Mouse (Mus musculus) liver, postnatal 0 days (tissue): Measurements from ENCODE around the gene Cadm4. TPM values are rescaled to one million over a fixed set of nuclear protein-coding genes. Genes with fewer than 3 reads are reported as not detected.
A peak's percentile ranks its signal among the peaks of the same experiment; 100 is the strongest.
"Not testable (repeated sequence)": the region's sequence is repeated elsewhere in the genome, so short reads cannot be mapped to it uniquely, and the experiment has no call there.

Experiments
- ATAC-seq: fragments of 200-750 bp; cut with Nextera tagmentation; 2 replicates; pipeline ENCODE4 v1.8.0; 2017; ENCODE audit warnings: mild to moderate bottlenecking, moderate library complexity
- DNase-seq: peaks from one replicate; pipeline ENCODE4 v3.0.0-alpha.2; 2016
- H3K27ac ChIP-seq: fragments of 300-500 bp; sonication (generic); 2 replicates; pipeline ENCODE4 v1.5.1; 2014; ENCODE audit warnings: antibody characterized with exemption, moderate library complexity, mild to moderate bottlenecking, low read depth
- H3K27me3 ChIP-seq: fragments of 300-500 bp; sonication (generic); 2 replicates; pipeline ENCODE4 v1.6.1; 2014; ENCODE audit warnings: low read length, control low read depth, mixed read lengths; ENCODE audit not compliant: insufficient read depth
- H3K36me3 ChIP-seq: fragments of 300-500 bp; sonication (generic); replicated peaks from 2 replicates; pipeline ENCODE4 v1.6.1; 2014; ENCODE audit warnings: mild to moderate bottlenecking, control low read depth, low read length, moderate library complexity, mixed read lengths; ENCODE audit not compliant: insufficient read depth
- H3K4me1 ChIP-seq: fragments of 300-500 bp; sonication (generic); 2 replicates; pipeline ENCODE4 v1.6.1; 2014; ENCODE audit warnings: antibody characterized with exemption, mild to moderate bottlenecking, control low read depth; ENCODE audit not compliant: insufficient read depth
- H3K4me2 ChIP-seq: fragments of 300-500 bp; sonication (generic); 2 replicates; pipeline ENCODE4 v1.6.1; 2014; ENCODE audit warnings: low read depth, mild to moderate bottlenecking, low read length, moderate library complexity, mixed read lengths
- H3K4me3 ChIP-seq: fragments of 300-500 bp; sonication (generic); 2 replicates; pipeline ENCODE4 v1.5.1; 2014; ENCODE audit warnings: low read depth, low read length
- H3K9ac ChIP-seq: fragments of 300-500 bp; sonication (generic); replicated peaks from 2 replicates; pipeline ENCODE4 v1.6.1; 2014; ENCODE audit warnings: mild to moderate bottlenecking, moderate library complexity
- H3K9me3 ChIP-seq: fragments of 300-500 bp; sonication (generic); 2 replicates; pipeline ENCODE4 v1.6.1; 2016; ENCODE audit warnings: mild to moderate bottlenecking, control low read depth, low read length, mixed read lengths
- CTCF ChIP-seq: sonication (generic); IDR thresholded peaks from 2 replicates; pipeline ENCODE4 v1.5.1; 2016; ENCODE audit warnings: antibody characterized with exemption, low read depth
- EP300 ChIP-seq: IDR thresholded peaks from 2 replicates; pipeline ENCODE4 v1.6.1; 2016; ENCODE audit warnings: antibody characterized with exemption, low read depth, mild to moderate bottlenecking
- WGBS: fragments of 180-500 bp; shearing (Covaris S2); extraction: QIAGEN DNeasy Blood & Tissue Kit; methylation state at CpG from one replicate; pipeline ENCODE4 v1.1.7; 2014; ENCODE audit not compliant: insufficient replicate concordance; 5-methylcytosine and 5-hydroxymethylcytosine counted together
- polyA plus RNA-seq: library from polyadenylated mRNA; unstranded; fragments of >200 nt; fragmentation: Nextera tagmentation; extraction: Ambion mirVana; gene quantifications from 2 replicates; pipeline ENCODE4 v1.2.1, GENCODE M21; 2015

The Cadm4 gene
- polyA plus RNA-seq, 1 experiment from 2014 or later = 0.46 TPM

- WGBS = 86% methylated on average over 7 of the region's 7 CpGs
- DNase-seq (no peak), ATAC-seq (no peak)
- H3K4me2 ChIP-seq = no peak within 1 kb of the TSS
- no peak within 1 kb of the TSS for H3K9ac ChIP-seq
- no peaks in the 10 kb centered on the region for H3K4me1 ChIP-seq
- no peak within 1 kb of the TSS for H3K27ac ChIP-seq
- no peaks in the 10 kb centered on the region for H3K9me3 ChIP-seq
- no peak within 1 kb of the TSS for H3K4me3 ChIP-seq
- TF ChIP-seq CTCF (no peak), EP300 (no peak)
- H3K27me3 ChIP-seq = no peaks in the 10 kb centered on the region
- H3K36me3 ChIP-seq = no peaks in the 10 kb centered on the region; the same call in 1 of the 2 replicates
Observed at GRCm38 (mm10) chr7:24512355-24512754, 30.5 kb downstream of the Cadm4 start, which contains the start of gene AC161166.1. Gene AC161166.1, minus strand, starts transcription at chr7:24512455.

- not testable (repeated sequence) for H3K9me3 ChIP-seq, H3K4me1 ChIP-seq, H3K4me2 ChIP-seq, DNase-seq, H3K27me3 ChIP-seq, H3K9ac ChIP-seq, ATAC-seq, H3K4me3 ChIP-seq, H3K27ac ChIP-seq, H3K36me3 ChIP-seq
- peak; percentile 43 for TF ChIP-seq CTCF
- WGBS = 69% methylated on average over 8 of the region's 8 CpGs
Observed at GRCm38 (mm10) chr7:24516319-24516718, 34.5 kb downstream of the Cadm4 start.

- 76% methylated on average over 5 of the region's 5 CpGs for WGBS
- Histone ChIP-seq H3K27me3 (no peaks in the 10 kb centered on the region), H3K4me3 (no peak overlapping the region), H3K9ac (no peak overlapping the region), H3K9me3 (no peaks in the 10 kb centered on the region), H3K4me2 (no peak overlapping the region), H3K27ac (no peak overlapping the region), H3K36me3 (no peaks in the 10 kb centered on the region; the same call in 1 of the 2 replicates), H3K4me1 (no peaks in the 10 kb centered on the region)
- TF ChIP-seq EP300 (no peak), CTCF (no peak)
- DNase-seq = no peak
- ATAC-seq = no peak
Observed at GRCm38 (mm10) chr7:24517077-24517476, 35.3 kb downstream of the Cadm4 start.

GRCm38 (mm10) chr7:24517654-24518053, 35.8 kb downstream of the Cadm4 start:
- Histone ChIP-seq H3K36me3 (no peaks in the 10 kb centered on the region; the same call in 1 of the 2 replicates), H3K4me2 (no peak overlapping the region), H3K9me3 (no peaks in the 10 kb centered on the region), H3K4me1 (no peaks in the 10 kb centered on the region), H3K4me3 (no peak overlapping the region), H3K9ac (no peak overlapping the region), H3K27ac (no peak overlapping the region), H3K27me3 (no peaks in the 10 kb centered on the region)
- 74% methylated on average over 6 of the region's 6 CpGs for WGBS
- TF ChIP-seq CTCF (no peak), EP300 (no peak)
- no peak for DNase-seq
- ATAC-seq = no peak

GRCm38 (mm10) chr7:24519130-24519529, 37.3 kb downstream of the Cadm4 start:
- ATAC-seq (no peak), DNase-seq (no peak)
- H3K27me3 ChIP-seq = no peaks in the 10 kb centered on the region
- H3K36me3 ChIP-seq = no peaks in the 10 kb centered on the region; the same call in 1 of the 2 replicates
- no peak for TF ChIP-seq EP300
- TF ChIP-seq CTCF = no peak
- H3K27ac ChIP-seq = no peak overlapping the region
- H3K4me3 ChIP-seq = no peak overlapping the region
- H3K4me1 ChIP-seq = no peaks in the 10 kb centered on the region
- no peak overlapping the region for H3K4me2 ChIP-seq
- no peak overlapping the region for H3K9ac ChIP-seq
- WGBS = 54% methylated on average over 3 of the region's 3 CpGs
- H3K9me3 ChIP-seq = no peaks in the 10 kb centered on the region

GRCm38 (mm10) chr7:24520054-24520453, 38.2 kb downstream of the Cadm4 start:
- DNase-seq, H3K4me2 ChIP-seq, H3K4me3 ChIP-seq, ATAC-seq, H3K27me3 ChIP-seq, H3K9me3 ChIP-seq, H3K9ac ChIP-seq, H3K36me3 ChIP-seq, H3K27ac ChIP-seq, H3K4me1 ChIP-seq: not testable (repeated sequence)
- WGBS = 82% methylated on average over 10 of the region's 10 CpGs

- H3K27ac ChIP-seq = no peak overlapping the region
- H3K9me3 ChIP-seq = no peaks in the 10 kb centered on the region
- no peak overlapping the region for H3K4me2 ChIP-seq
- no peaks in the 10 kb centered on the region for H3K36me3 ChIP-seq
- H3K9ac ChIP-seq = no peak overlapping the region
- no peak for DNase-seq
- no peak overlapping the region for H3K4me3 ChIP-seq
- no peak for TF ChIP-seq EP300
- no peak for TF ChIP-seq CTCF
- H3K4me1 ChIP-seq = no peaks in the 10 kb centered on the region
- 50% methylated on average over 5 of the region's 5 CpGs for WGBS
- no peak for ATAC-seq
- H3K27me3 ChIP-seq = no peaks in the 10 kb centered on the region
Observed at GRCm38 (mm10) chr7:24522805-24523204, 41.0 kb downstream of the Cadm4 start.
